Mouse (Mus musculus) lung, postnatal 10 days (tissue): ENCODE results near the gene Alpk1.

Experiments used
- DNase-seq: peaks from one replicate; pipeline ENCODE4 v3.0.0; 2021

Alpk1 gene

DNA sequence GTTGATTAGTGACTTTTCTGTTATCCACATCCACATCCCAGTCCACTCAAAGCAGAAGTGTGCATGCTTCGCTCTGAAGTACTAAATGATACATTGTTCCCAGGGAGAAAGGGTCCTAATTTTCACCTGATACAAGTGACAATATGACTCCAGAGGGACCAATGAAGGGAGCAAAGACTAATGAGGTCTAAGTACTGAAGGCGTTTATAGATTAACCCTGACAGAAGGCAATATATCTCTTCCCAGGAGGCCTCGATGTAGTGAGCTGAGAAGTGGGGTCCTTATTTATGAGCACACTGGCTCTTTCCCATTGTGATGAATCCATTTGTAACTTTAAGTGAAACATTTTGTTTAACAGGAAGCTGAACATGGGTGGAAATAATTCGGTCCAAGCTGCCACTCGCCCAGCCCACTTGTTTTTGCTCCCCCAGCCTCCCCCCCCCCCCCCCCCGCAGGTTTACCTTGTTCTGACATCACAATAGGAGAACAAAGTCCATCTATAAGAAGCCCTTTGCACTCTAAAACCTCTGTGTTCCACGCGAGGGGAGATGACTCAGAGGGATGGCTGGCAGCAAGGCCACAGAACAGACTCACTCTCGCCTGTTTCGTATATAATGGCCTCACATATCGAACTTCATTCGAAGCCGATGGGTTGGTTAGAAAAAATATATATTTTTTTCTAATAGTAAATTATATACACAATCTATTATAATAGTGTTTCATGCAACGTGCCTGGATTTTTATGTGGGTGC is 36.5 kb downstream of the Alpk1 start:
- no peak for DNase-seq

DNA sequence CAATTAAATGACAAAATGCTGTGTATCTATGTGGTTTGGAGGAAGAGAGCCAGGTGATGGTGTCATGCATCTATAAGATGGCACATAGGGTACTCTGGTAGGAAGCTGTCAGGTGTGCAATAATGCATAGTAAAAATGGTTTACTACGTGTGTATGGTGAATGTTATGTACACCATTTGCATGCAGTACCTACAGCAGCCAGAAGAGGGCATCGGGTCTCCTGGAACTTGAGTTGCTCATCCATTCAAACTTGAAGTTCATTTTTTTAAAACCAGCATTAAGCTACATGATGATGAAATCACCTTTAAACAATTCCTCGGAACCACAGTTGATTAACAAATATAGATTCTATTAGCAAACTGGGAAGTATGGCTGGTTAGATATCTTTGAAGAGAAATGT is 38.9 kb downstream of the Alpk1 start:
- no peak for DNase-seq

DNA sequence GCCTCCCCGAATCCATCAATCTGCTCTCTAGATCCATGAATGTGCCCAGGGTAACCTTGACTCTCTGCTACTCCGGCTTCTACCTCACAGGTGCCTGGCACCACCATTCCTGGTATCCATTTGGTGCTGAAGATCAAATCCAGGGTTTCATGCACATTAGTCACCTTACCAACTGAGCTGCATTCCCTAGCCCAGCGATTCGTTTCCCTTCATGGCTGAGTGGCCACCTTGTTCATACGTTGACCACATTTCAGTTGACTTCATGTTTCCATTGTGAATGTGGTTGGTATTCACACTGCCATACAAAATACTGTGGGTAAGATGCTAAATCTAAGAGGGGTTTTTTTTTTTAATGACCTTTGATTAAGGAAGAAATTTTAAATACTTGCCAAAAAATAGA is 42.5 kb downstream of the Alpk1 start:
- no peak for DNase-seq

DNA sequence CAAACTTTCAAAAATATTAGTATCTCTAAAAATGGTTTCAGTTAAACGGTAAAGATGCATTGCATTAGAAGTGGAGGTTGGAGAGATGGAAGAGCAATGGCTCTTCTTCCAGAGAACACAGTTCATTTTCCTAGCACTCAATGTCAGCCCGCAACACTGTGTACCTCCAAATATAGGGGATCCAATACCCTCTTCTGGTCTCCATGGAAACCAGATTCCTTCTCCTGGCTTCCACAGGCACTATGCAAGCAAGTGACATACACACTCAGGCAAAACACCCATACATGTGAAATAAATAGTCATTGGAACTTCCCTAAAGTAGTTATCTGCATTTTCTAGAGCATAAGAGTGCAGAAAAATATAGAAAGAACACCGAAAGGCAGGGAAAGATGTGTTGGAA is 44.9 kb downstream of the Alpk1 start:
- DNase-seq: no peak

DNA sequence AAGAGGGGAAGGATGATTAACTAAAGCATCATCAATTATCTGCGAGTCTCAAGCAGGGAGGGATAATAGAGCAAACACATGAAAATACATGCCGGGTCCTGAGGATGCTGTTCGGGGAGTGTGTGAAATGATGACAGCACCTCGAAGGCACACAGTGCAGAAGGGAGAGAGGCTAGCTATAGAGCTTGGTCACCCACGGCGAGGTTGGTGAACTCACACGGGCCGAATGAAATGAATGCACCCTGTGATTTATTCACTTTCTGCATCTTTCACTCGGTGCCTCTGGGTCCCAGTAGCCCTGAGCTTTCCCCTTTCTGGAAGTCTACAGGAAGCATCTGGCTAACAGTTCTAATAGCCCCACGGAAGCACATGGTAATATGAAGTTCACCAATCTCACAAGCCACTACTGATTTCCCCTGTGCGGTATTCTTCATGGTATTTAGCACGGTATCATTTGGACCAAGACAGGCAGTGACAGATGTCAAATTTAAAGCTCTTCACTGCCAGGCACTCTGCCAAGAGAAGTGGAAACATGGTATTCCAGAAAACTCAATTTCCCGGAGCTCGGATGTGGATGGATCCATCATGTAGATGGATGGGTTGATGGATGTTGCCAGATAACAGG is 50.7 kb downstream of the Alpk1 start:
- no peak for DNase-seq

DNA sequence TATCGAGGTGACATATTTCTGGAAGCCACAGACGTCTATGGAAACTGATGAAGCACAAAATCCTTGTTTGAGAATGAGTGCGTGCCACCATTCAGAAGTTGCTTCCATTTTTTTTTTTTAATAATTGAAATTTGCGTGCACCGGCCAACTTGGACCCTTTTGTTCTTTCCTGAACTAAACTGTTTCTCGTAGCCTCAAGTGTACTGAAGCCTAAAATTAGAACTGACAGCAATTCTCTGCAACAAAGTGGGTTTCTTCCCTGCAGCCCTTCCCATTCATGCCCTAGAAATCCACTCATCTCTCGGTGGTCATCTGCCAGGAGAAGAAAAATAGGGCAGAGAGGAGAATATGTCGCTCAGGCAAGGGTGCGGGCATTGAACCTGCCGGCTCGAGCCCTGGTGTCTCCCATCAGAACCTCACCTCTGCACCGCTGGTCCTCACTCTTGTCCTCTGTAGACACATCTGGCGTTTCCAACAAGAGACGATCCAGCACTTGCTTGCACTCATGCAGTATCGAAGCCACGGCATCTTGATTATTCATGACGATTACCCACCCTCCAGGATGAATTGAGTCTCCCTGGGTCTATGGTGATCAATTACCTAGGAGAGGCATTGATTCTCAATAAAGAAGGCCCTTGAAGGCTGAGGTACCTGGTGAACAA is 51.3 kb downstream of the Alpk1 start:
- no peak for DNase-seq

DNA sequence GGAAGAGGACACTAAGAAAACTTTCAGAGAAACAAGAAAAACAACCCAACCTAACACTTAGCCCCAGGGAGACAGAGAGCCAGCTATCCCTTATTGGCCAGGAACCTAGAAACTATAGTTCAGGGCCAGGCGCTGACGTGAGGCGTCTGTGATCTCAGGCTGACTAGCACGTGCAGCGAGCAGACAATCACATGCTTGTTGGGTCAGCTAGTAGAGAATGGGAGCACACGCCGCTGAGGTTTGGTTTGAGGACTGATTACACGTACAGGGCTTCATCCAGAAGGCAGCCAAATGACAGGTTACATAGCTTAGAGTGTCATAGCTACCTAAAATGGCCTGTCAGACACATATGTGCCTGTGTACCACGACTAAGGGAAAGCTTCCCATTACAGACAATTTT is 52.3 kb downstream of the Alpk1 start:
- no peak for DNase-seq

DNA sequence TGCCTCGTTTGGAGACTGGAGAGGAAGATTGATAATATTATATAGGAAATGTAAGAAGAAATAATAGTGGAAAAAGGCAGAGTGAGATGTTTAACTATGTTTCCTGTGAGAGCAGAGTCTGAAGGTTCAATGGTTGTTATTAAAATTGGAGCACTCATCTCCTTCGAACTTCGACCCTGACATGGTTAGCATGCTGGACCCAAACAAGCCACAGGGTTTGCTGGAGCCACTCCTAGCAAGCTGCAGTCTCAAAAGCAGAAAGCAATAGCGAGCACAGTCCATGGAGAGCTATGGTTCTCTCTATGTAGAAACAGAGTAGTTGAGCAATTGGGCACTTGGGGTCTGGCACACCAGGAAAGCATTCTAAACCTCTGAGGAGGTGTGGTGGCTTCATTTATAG is 59.4 kb downstream of the Alpk1 start:
- DNase-seq: peak; percentile 4

DNA sequence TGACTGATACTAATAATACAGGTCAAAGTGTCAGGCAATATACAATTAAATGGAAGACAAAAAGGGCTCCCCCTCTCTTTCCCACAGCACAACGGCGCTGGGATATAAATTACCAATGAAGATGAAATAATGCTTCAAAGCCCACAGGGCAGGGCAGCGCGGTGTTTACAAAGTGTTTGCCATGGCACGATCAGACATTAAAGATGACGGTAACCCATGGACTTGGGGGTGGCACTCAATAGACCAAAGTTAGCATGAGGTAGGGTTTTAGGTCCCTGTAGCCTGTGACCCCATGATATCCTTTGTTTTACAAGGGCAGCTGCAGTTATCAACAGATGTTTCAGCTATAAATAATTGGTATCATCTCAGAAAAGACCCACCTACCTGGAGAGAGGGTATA is 60.3 kb downstream of the Alpk1 start:
- DNase-seq: no peak

DNA sequence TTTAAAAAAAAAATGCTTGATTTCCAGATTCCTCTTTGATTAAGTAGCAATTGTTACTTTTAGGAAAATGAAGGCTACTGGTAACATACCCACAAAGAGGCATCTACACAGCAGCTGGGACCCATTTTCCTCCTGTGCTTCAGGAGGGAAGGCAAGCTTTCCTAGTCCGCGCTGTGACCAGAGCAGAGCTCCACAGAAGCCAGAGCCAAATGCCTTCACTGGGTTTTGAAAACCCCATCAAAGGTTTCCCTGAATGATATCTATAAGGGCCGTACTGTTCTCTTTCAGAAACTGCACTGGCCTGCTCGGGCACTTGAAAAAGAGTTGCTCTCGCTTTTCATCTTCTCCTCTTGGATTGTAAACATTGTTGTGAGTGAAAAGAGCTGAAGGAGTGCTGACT is 60.7 kb downstream of the Alpk1 start:
- DNase-seq: no peak

DNA sequence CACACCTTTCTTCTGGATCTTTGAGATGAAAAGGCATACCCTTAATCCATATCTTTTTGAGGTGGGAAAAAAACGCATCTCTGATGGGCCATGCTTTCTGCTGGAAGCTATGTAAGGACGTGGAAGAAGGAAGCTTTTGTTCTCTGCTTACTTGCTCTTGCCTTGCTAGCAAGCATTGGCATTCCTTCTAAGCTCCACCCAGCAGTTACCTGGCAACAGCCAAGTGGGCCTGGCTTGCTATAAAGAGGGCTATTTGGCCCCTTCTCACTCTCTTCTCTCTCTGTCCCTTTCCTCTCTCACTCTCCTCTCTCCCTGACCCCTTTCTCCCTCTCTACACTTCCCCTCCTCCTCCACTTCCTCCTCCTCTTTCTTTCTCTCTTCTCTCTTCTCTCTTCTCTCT is 63.6 kb downstream of the Alpk1 start:
- DNase-seq: no peak

DNA sequence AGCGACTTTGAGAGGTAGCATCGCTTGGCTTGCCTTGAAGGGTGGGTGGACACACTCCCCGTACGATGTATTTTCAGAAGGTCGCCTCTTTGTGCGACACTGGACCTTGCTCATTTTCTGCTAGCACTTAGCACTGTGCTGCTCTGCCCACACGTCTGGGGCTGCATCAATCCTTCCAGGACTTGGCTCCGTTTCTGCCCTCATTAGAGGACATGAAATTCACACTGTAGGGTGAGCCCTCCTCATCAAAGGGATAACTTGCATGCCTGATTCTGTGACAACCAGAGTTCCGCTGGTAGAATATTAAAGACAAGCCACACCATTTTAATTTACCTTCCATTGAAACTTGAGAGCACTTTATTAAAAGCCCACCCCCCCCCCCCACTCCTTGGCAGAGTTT is 67.2 kb downstream of the Alpk1 start:
- no peak for DNase-seq

DNA sequence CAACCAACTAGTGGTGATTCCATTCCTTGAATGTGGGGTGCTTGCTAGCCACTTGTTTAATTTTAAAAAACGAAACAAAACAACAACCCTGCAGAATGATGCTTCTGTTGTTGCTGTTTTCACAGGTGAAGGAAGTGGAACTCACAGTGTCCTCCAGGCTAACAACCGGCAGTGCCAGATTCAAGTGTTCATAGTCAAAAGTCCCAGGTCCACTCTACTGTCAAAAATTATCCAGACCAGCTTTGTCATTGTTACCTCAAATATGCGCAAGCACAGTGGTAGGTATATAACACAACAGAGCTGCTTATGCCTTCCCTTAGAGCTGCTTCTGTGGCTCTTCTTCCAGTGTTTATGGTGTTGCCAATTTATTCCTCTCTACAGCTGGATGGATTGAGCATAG is 68.8 kb downstream of the Alpk1 start:
- no peak for DNase-seq

DNA sequence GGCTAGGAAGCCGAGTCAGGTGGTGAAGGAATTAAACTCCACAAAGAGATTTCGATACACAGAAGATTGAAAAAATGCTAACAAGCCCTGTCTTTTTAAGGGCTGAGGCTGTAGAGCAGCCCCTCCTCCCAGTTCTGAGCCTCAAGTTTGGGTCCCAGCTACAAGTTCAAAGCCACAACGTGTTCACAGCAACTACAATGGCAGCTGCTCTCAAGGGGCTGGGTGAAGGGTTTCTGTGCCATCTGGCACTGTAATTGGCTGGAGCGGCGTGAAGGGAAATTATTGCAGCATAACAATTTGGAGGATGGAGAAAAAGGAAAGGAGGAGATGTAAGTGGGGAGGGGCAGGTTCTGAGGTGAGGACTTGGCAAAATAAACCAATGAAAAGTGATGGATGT is 73.2 kb downstream of the Alpk1 start:
- DNase-seq: no peak

DNA sequence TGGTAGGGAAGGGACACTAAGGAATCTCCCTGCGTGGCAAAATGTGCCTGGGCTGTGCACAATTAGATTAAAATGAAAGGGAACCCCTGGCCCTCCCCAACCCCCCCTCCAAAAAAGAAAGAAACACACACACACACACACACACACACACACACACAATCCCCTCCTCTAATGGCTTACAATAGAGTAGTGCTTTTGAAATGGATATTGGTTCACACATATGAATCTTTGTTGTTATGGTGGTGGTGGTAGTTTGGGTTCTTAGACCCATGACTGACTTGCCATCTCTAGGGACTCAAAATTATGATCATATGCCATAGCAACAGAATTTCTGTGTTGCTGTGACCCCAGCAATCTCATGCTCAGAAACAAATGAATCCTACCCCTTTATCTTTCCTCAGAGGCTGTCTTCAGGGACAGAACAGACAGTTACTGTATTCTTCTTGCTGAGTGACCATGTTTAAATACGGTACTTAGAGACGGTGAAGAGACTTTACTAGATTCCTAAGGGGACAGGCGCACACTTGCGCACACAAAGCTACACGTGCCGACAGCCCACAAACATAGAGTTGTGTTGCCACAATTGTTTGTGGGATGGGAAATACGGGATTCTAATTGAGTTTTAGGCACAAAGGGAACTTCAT is 73.8 kb downstream of the Alpk1 start:
- DNase-seq: no peak

DNA sequence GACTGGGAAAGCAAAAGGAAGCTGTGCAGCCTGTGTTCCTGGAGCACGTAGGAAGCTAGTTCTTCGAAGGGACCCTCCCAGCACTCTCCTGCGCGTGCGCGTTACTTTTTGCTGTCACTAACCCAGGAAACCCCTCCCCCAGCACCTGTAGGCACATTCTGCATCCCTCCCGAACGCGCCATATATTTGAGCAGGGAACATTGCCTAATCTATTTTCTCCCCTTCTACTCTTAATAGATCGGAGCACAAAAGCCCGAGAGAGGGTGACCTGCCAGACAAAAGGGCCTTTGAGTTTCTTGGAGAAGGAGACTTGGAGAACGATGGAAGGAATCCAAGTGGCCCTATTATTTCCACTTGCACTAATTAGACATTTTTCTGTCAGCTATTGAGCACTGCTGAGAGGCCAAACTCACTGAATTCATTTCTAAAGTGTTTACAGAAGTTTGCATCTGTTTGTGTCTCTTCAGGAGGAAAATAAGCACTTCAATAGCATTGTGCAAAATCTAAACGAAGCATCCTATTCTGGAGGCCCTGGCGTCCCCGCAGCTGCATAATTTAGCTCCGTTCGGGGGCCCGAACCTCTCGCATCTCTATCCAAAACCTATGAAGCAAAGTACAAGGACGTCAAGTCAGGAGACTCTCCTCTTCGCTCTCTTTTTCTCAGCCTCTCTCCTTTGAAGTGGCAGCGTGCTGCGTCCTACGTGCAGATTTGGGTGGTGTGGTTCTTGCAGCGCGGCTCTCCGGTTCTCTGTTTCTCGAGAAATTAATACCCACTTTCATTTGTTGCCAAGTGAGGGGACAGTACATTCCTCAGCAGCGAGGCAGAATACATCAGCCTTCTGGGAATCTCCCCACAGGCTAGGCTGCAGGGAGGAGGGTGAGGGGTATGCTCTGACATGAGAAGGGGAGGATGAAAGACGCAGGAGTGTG is 74.5 kb downstream of the Alpk1 start:
- peak; percentile 28 for DNase-seq

DNA sequence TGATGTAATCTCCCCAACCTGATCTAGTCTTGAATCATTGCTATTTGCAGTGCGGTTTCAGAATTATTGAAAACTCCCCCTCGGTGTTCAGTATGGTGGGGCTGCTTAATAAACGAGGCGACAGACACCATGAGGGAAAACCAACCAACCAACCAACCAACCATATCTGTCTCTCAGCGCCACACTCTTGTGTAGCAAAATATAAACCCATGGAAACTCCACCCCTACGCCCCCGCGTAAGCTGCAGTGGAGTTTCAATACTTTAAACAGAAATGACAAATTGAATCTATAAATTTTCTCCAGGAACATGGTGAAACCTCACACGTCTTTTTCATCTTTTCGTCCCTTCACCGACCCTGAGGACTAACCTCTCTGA is 75.2 kb downstream of the Alpk1 start:
- DNase-seq: no peak

DNA sequence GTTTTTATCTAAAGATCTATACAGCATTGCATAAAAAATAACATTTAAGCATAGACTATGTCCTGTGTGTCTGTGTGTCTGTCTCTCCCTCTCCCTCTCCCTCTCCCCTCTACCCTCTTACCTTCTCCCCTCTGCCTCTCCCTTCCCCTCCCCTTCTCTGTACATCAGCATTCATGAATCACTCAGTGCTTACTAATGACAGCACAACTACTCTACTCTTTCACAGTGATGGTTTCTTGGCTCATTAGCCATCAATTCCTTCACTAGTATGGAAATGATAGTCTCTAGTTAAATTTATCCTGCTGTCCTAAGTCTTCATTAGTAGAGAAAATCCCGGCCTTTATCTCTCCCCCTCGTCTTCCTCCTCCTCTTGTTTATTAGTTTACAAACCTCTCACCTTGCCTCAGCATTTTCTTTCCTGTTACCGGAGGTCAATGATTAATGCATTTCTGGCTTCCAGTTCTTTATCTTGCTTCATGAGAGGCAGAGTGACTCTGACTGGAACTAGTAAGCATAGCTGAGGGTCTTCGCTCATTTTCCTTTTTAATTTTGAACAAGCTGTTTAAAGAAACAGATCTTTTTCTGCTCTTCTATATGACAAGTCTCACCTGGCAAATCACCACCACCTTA is 79.0 kb downstream of the Alpk1 start:
- no peak for DNase-seq

DNA sequence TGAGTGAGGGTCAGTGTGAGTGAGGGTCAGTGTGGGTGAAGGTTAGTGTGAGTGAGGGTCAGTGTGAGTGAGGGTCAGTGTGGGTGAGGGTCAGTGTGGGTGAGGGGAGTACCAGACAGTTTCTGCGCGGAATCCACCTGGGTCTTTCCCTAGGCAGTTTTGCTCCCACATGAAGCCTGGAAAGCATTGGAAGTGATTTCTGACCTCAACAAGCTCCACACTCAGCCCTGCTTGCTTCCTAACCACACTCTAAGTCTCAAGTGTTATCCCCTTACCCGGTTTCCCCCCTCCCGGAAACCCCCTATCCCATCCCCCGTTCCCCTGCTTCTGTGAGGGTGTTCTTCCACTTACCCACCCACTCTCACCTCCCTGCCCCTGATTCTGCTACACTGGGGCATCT is 81.7 kb downstream of the Alpk1 start:
- DNase-seq: no peak

DNA sequence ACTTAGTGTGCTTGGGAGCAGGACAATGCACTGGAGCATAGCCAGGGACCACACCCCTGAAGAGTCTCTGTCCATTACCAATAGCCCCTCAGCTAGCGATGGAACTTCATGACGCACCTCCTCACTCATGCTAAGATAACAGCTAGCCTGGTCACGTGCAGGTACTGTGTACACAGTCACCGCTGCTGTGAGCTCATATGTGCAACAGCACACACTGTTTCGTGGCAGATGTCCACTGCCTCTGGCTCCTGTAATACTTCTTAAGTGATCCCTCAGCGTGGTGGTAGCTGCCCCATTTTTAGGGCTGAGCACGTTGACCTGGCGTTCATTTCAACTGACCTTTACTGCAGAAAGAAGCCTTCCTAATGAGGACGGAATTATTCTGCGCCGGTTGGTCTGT is 83.8 kb downstream of the Alpk1 start:
- no peak for DNase-seq

DNA sequence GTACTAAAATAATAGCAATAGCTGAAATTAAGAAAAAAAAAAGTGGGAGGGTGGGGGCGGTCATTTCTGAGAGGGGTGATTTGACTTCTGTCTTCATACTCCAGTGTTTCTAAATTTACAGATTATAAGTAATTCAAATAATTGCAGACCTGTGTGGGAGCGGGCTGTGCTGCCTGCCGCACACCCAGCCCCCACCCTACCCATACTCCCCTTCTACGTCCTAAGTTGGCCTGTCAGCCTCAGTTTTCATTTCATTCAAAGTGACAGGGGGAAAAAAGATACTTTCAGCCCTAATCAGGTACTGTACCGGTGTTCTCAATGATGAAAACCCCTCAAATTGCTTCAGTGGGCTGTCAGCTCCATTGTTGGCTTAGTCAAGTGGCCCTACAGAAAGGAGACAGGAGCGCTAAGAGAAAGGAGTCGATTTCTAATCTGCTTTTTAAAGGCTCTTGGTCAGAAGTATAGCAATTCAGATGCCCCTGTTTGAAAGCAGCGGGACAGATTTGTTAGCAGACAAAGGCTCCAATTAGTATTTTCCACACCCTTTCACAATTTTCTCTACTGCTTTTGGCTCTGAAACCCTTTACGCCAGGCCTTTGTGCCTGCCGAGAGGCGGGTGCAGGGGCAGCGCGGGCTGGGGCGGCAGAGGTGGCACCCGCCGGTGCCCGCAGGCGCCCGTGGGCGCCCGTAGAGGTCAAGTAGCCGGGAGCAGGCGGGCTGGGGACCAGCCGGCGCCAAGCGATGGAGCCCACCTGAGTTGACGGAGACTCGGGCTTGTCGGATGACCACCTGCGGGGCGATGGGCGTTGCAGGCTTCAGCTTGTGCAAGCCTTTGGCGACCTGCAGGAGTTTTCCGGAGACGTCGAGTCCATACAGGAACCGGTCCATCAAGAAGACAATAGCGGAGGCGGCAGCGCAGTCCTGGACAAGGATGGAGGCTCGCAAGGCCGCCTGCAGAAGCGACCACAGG is 85.2 kb downstream of the Alpk1 start:
- DNase-seq: no peak
